Mouse (Mus musculus): Measurements from ENCODE around the gene Enpp7.

Gene Enpp7

GRCm38 (mm10) chr11:118987999-118988398 is at the start of gene Enpp7:
TSS of gene Enpp7 (plus strand) at chr11:118988188.
- no peak for DNase-seq (ENCODE audit: extremely low spot score, low spot score)

GRCm38 (mm10) chr11:118939731-118940130 is 48.3 kb upstream of the Enpp7 start:
- DNase-seq (ENCODE audit: extremely low spot score, low spot score), result no peak

- DNase-seq (ENCODE audit: extremely low spot score, low spot score), result no peak
These were observed 47.4 kb upstream of the Enpp7 start for GRCm38 (mm10) chr11:118940539-118940938.

GRCm38 (mm10) chr11:118941268-118941667 is 46.7 kb upstream of the Enpp7 start:
- DNase-seq (ENCODE audit: extremely low spot score, low spot score), result no peak

- DNase-seq (ENCODE audit: extremely low spot score, low spot score), result no peak
These were observed 42.1 kb upstream of the Enpp7 start for GRCm38 (mm10) chr11:118945868-118946267.

GRCm38 (mm10) chr11:118955016-118955415 is 33.0 kb upstream of the Enpp7 start:
- no peak for DNase-seq (ENCODE audit: extremely low spot score, low spot score)

GRCm38 (mm10) chr11:118957070-118957471 is 30.9 kb upstream of the Enpp7 start:
- no peak for DNase-seq (ENCODE audit: extremely low spot score, low spot score)

GRCm38 (mm10) chr11:118960649-118961048 is 27.3 kb upstream of the Enpp7 start:
- no peak for DNase-seq (ENCODE audit: extremely low spot score, low spot score)

- no peak for DNase-seq (ENCODE audit: extremely low spot score, low spot score)
These were observed 25.5 kb upstream of the Enpp7 start for GRCm38 (mm10) chr11:118962478-118962877.

- DNase-seq (ENCODE audit: extremely low spot score, low spot score), result no peak
These were observed 24.1 kb upstream of the Enpp7 start for GRCm38 (mm10) chr11:118963926-118964325.

GRCm38 (mm10) chr11:118965078-118965477 is 22.9 kb upstream of the Enpp7 start:
- DNase-seq (ENCODE audit: extremely low spot score, low spot score), result no peak

GRCm38 (mm10) chr11:118971470-118972034 is 16.4 kb upstream of the Enpp7 start:
- peak; percentile 70 for DNase-seq (ENCODE audit: extremely low spot score, low spot score)

- peak; percentile 49 for DNase-seq (ENCODE audit: extremely low spot score, low spot score)
These were observed 15.3 kb upstream of the Enpp7 start for GRCm38 (mm10) chr11:118972431-118973377.

GRCm38 (mm10) chr11:118974340-118974739 is 13.6 kb upstream of the Enpp7 start:
- DNase-seq (ENCODE audit: extremely low spot score, low spot score), result no peak

- DNase-seq (ENCODE audit: extremely low spot score, low spot score), result peak; percentile 82
These were observed 12.6 kb upstream of the Enpp7 start for GRCm38 (mm10) chr11:118975427-118975826.

- no peak for DNase-seq (ENCODE audit: extremely low spot score, low spot score)
These were observed 12.1 kb upstream of the Enpp7 start for GRCm38 (mm10) chr11:118975917-118976316.

- DNase-seq (ENCODE audit: extremely low spot score, low spot score), result no peak
These were observed 7.6 kb upstream of the Enpp7 start for GRCm38 (mm10) chr11:118980388-118980787.

GRCm38 (mm10) chr11:118981012-118981776 is 6.8 kb upstream of the Enpp7 start:
- DNase-seq (ENCODE audit: extremely low spot score, low spot score), result no peak

- no peak for DNase-seq (ENCODE audit: extremely low spot score, low spot score)
These were observed 5.3 kb upstream of the Enpp7 start for GRCm38 (mm10) chr11:118982593-118983113.

- no peak for DNase-seq (ENCODE audit: extremely low spot score, low spot score)
These were observed 2.4 kb upstream of the Enpp7 start for GRCm38 (mm10) chr11:118985571-118985970.

GRCm38 (mm10) chr11:118992781-118993180 is 4.8 kb downstream of the Enpp7 start:
- no peak for DNase-seq (ENCODE audit: extremely low spot score, low spot score)

GRCm38 (mm10) chr11:118995448-118995847 is 7.5 kb downstream of the Enpp7 start:
- no peak for DNase-seq (ENCODE audit: extremely low spot score, low spot score)

Data from neural tube, embryonic 10.5 days (tissue).